Mouse (Mus musculus) erythroblast, embryonic 14.5 days (primary cell): ENCODE measurements around the gene Ppil6.

Experiments
- GATA1 ChIP-seq: IDR thresholded peaks from 2 replicates; pipeline ENCODE4 v1.6.1; 2012; ENCODE audit warnings: low read length, inconsistent platforms, mixed read lengths
- TAL1 ChIP-seq: IDR thresholded peaks from 3 replicates; pipeline ENCODE4 v1.6.1; 2012; ENCODE audit warnings: low read length, inconsistent platforms, mixed read lengths

DNA sequence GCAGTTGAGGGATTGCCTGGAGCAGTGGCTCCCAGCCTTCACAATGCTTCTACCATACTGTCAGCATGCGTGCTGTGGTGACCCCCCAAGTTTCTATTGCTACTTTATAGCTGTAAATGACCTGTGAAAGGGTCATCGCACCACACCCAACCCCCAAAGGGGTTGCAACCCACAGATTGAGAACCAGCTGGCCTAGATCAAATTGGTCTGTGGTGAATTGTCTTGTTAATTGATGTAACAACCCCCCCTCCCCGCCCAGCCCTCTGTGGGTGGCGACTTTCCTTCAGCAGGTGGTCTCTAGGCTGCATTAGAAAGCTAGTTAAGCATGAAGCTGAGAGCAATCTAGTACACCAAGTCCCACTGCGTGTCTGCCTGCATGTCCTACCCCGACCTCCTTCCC is 22.9 kb upstream of the Ppil6 start:
- TF ChIP-seq TAL1 (no peak), GATA1 (no peak)
